Mouse (Mus musculus) hindbrain, postnatal 0 days (tissue): ENCODE measurements at regions not wholly inside any gene's neighbourhood (a gene's known extent, or its start where the extent isn't known, plus 50 kb on each side); places are given as distances from the start of the nearest gene placed in this dataset.
"Not testable (repeated sequence)": the region's sequence is repeated elsewhere in the genome, so short reads cannot be mapped to it uniquely, and the experiment has no call there.

Experiments
- ATAC-seq: fragments of 200-750 bp; cut with Nextera tagmentation; 2 replicates; pipeline ENCODE4 v1.8.0; 2017; ENCODE audit warnings: mild to moderate bottlenecking, moderate TSS enrichment, moderate library complexity
- DNase-seq: peaks from one replicate; pipeline ENCODE4 v3.0.0-alpha.2; 2015; ENCODE audit warnings: low spot score
- H3K27ac ChIP-seq: fragments of 300-500 bp; sonication (generic); 2 replicates; pipeline ENCODE4 v1.5.1; 2014; ENCODE audit warnings: mild to moderate bottlenecking
- H3K27me3 ChIP-seq: fragments of 300-500 bp; sonication (generic); 2 replicates; pipeline ENCODE4 v1.6.1; 2014; ENCODE audit warnings: low read length, mixed read lengths; ENCODE audit not compliant: insufficient read depth
- H3K36me3 ChIP-seq: fragments of 300-500 bp; sonication (generic); 2 replicates; pipeline ENCODE4 v1.6.1; 2014; ENCODE audit warnings: low read length, mixed read lengths; ENCODE audit not compliant: insufficient read depth
- H3K4me1 ChIP-seq: fragments of 300-500 bp; sonication (generic); 2 replicates; pipeline ENCODE4 v1.6.1; 2014; ENCODE audit warnings: antibody characterized with exemption, low read length, mixed read lengths; ENCODE audit not compliant: insufficient read depth
- H3K4me2 ChIP-seq: fragments of 300-500 bp; sonication (generic); 2 replicates; pipeline ENCODE4 v1.6.1; 2014; ENCODE audit warnings: low read depth, mild to moderate bottlenecking, low read length, moderate library complexity, mixed read lengths
- H3K4me3 ChIP-seq: fragments of 300-500 bp; sonication (generic); 2 replicates; pipeline ENCODE4 v1.5.1; 2014; ENCODE audit warnings: low read length
- H3K9ac ChIP-seq: fragments of 300-500 bp; sonication (generic); replicated peaks from 2 replicates; pipeline ENCODE4 v1.6.1; 2014; ENCODE audit warnings: mild to moderate bottlenecking, low read length, moderate library complexity, mixed read lengths
- H3K9me3 ChIP-seq: fragments of 300-500 bp; sonication (generic); 2 replicates; pipeline ENCODE4 v1.6.1; 2016; ENCODE audit warnings: low read length, mixed read lengths
- CTCF ChIP-seq: IDR thresholded peaks from 2 replicates; pipeline ENCODE4 v1.5.1; 2016; ENCODE audit warnings: antibody characterized with exemption, control low read depth, low read depth
- WGBS: fragments of 180-500 bp; shearing (Covaris S2); extraction: QIAGEN DNeasy Blood & Tissue Kit; methylation state at CpG from one replicate; pipeline ENCODE4 v1.1.7; 2014; 5-methylcytosine and 5-hydroxymethylcytosine counted together

DNA sequence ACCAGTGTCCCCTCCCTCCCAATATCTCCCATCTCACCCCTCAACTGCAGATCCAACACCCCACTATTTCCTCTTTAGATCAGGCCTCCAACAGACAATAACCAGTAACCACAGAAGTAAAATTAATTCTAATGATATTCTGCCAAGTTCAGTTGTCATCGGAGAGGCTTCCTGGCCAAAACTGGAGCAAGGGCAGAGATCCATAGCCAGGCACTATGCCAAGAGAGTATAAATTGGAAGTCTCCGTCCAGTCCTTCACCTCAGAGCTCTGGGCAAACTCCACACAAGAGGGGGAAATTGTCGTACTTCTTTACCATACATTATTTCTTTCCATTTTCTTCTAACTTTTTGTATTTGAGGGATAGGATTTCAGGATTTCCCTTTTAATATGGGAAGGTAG is 1353.4 kb upstream of the Aga start:
- no peak overlapping the region for H3K4me2 ChIP-seq
- WGBS, result 53% methylated on average over 3 of the region's 3 CpGs
- H3K4me3 ChIP-seq, result no peak overlapping the region
- H3K9ac ChIP-seq, result no peak overlapping the region
- H3K4me1 ChIP-seq, result no peaks in the 10 kb centered on the region
- TF ChIP-seq CTCF, result no peak
- no peaks in the 10 kb centered on the region for H3K36me3 ChIP-seq
- H3K27me3 ChIP-seq, result no peaks in the 10 kb centered on the region
- ATAC-seq (no peak), DNase-seq (peak; percentile 23)
- H3K9me3 ChIP-seq, result no peaks in the 10 kb centered on the region
- H3K27ac ChIP-seq, result no peak overlapping the region

DNA sequence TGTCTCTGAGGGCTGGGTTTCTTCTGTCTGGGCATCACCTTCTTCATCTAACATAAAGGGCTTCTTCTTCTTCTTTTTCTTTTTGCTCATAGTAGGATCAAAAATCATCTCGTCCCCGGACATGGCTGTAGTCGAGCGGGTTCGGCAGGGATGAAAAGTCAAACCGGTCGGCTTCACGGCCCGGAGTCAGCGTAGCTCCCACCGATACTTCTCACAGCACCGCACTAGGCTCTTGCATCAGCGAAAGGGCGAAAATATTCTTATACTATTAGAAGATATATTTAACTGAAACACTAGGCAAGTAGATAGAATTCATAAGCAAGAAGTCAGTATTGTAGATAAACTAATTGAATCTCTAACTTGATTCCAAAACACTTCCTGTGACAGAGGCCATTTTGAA is 1314.6 kb upstream of the Aga start:
- not testable (repeated sequence) for ATAC-seq, H3K9me3 ChIP-seq, H3K4me1 ChIP-seq, DNase-seq, H3K27ac ChIP-seq, H3K27me3 ChIP-seq, H3K9ac ChIP-seq, H3K4me3 ChIP-seq, H3K36me3 ChIP-seq, H3K4me2 ChIP-seq
- 94% methylated on average over 14 of the region's 14 CpGs for WGBS

DNA sequence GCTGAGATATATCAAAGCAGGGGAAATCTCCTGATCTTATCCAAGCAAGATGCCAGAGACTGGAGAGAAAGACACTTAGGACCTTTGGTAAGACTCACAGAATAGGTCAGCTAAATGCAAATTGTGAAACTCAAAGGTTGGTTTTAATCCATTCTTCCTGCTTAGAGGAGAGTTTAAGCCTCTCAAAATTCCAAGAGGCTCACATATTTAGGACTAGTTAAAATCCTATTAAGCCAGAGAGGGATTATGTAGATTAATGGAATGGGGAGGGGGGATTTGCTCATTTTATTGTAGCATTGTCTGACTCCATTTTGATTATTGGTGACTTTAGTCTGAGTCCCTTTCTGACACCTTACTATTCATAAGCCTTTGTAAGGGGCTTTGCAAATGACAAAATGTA is 1284.0 kb upstream of the Aga start:
- Histone ChIP-seq H3K4me1 (no peaks in the 10 kb centered on the region), H3K4me2 (no peak overlapping the region), H3K36me3 (no peaks in the 10 kb centered on the region), H3K27me3 (no peaks in the 10 kb centered on the region), H3K4me3 (no peak overlapping the region), H3K9me3 (no peaks in the 10 kb centered on the region), H3K9ac (no peak overlapping the region), H3K27ac (no peak overlapping the region)
- ATAC-seq (no peak), DNase-seq (no peak)
- no peak for TF ChIP-seq CTCF

DNA sequence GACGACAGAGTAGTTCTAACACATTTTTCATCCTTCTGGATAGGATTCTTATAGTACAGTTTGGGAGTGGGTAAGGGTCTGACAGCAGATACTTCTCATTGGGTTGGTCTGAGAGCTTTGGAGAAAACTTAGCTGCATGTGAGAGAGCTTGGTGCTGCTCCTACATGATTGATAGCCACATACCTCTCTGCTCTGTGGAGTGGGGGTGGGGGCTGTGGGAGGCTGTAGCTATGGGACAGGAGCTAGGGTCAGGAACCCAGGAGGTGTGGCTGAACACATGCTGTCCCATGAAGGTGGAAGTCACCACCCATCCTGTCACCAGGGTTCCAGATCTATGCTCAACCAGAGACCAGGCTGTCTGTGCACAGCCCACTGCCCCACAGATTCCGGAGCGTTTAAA is 1255.5 kb upstream of the Aga start:
- H3K4me1 ChIP-seq, result no peaks in the 10 kb centered on the region
- no peaks in the 10 kb centered on the region for H3K27me3 ChIP-seq
- no peak overlapping the region for H3K9ac ChIP-seq
- no peak overlapping the region for H3K4me2 ChIP-seq
- 83% methylated on average over 3 of the region's 3 CpGs for WGBS
- DNase-seq (no peak), ATAC-seq (no peak)
- H3K4me3 ChIP-seq, result no peak overlapping the region
- no peak for TF ChIP-seq CTCF
- no peaks in the 10 kb centered on the region for H3K36me3 ChIP-seq
- H3K27ac ChIP-seq, result no peak overlapping the region
- H3K9me3 ChIP-seq, result no peaks in the 10 kb centered on the region
